In genomic region chr13:74349566-74350434, GRCm38 (mm10) we compare ENCODE assay signal across 8 mouse cellular contexts. TPM values are rescaled to one million over a fixed set of nuclear protein-coding genes. Genes with fewer than 3 reads are reported as not detected.
DNase-seq lines count a peak whose midpoint lies in the region; ATAC-seq and TF ChIP-seq lines count a peak whose summit lies in the region.

Gene Sdha, minus strand, starts transcription at chr13:74350280.
Gene Ccdc127, plus strand, starts transcription at chr13:74350309.

- peaks cover 6 to 27% of the 10 kb centered on the region in 2 experiments for H3K36me3 ChIP-seq in MEL (ENCODE audit: control insufficient read depth in 1 of 2, insufficient read depth in 2 of 2, low read length in 2 of 2)
- peaks cover 3% of the 10 kb centered on the region; the same call in 1 of the 2 replicates for H3K36me3 ChIP-seq in lung, embryonic 16.5 days (ENCODE audit: control insufficient read depth, insufficient read depth, low read length)

- H3K4me3 ChIP-seq in MEL (ENCODE audit: control insufficient read depth in 1 of 2, insufficient read depth in 1 of 2, low read depth in 2 of 2, low read length in 2 of 2), result peak within 1 kb of the TSS; percentile 69 to 97
- peak within 1 kb of the TSS; percentile 83 for H3K4me3 ChIP-seq in cerebellum, adult 2 months (replicated peaks; ENCODE audit: insufficient read depth, low read depth, low read length)
- peak within 1 kb of the TSS; percentile 91 for H3K4me3 ChIP-seq in lung, embryonic 16.5 days (ENCODE audit: low read length)

- H3K27me3 ChIP-seq in MEL (ENCODE audit: control insufficient read depth in 1 of 2, insufficient read depth in 2 of 2, low read length in 2 of 2), result no peaks in the 10 kb centered on the region
- no peaks in the 10 kb centered on the region for H3K27me3 ChIP-seq in cerebellum, adult 2 months (ENCODE audit: control insufficient read depth, insufficient read depth, low read length)
- H3K27me3 ChIP-seq in lung, embryonic 16.5 days (ENCODE audit: control insufficient read depth, insufficient read depth, low read depth, low read length), result no peaks in the 10 kb centered on the region

- DNase-seq in MEL (ENCODE audit: low read depth, low spot score), result peak; percentile 97
- DNase-seq in cerebellum, adult 2 months, result peak; percentile 96 to 98
- DNase-seq in forelimb bud, embryonic 11.5 days (ENCODE audit: low read depth, low spot score), result peak; percentile 97
- peak; percentile 80 for DNase-seq in layer of hippocampus, adult 9-10 months (ENCODE audit: low spot score)
- peak; percentile 97 for DNase-seq in ovary, postnatal 10 days (ENCODE audit: low spot score)
- peak; percentile 94 to 97 for DNase-seq in thymus, postnatal 10 days (ENCODE audit: low spot score in 2 of 2)

- TF ChIP-seq EP300 in MEL (IDR thresholded peaks at IDR 0.05; ENCODE audit: low read depth in 1 of 2, low read length in 2 of 2), result no peak

- H3K4me1 ChIP-seq in MEL (ENCODE audit: control insufficient read depth in 1 of 2, insufficient read depth in 2 of 2, low read length in 2 of 2), result peaks cover 3 to 11% of the 10 kb centered on the region in 2 experiments; a peak in 3 of 4 replicates
- no peaks in the 10 kb centered on the region; the same call in 1 of the 2 replicates for H3K4me1 ChIP-seq in cerebellum, adult 2 months (ENCODE audit: control insufficient read depth, insufficient read depth, low read length)
- peaks cover 16% of the 10 kb centered on the region for H3K4me1 ChIP-seq in lung, embryonic 16.5 days (replicated peaks; ENCODE audit: control insufficient read depth, insufficient read depth, low read length)

- under 1% methylated on average over 57 of the region's 57 CpGs for WGBS in cerebellum, adult 2 months
- WGBS in lung, embryonic 16.5 days, result under 1% methylated on average over 57 of the region's 57 CpGs

- H3K9me3 ChIP-seq in MEL (replicated peaks; ENCODE audit: insufficient read depth, low read length), result no peaks in the 10 kb centered on the region
- no peaks in the 10 kb centered on the region for H3K9me3 ChIP-seq in lung, embryonic 16.5 days (ENCODE audit: control insufficient read depth, low read length)

- no peak for TF ChIP-seq CTCF in MEL (IDR thresholded peaks at IDR 0.05 in 2 of 3, conservative IDR thresholded peaks at IDR 0.05 in 1 of 3; ENCODE audit: control insufficient read depth in 1 of 3, insufficient read depth in 1 of 3, low read depth in 2 of 3, low read length in 3 of 3, poor library complexity in 1 of 3, severe bottlenecking in 1 of 3)
- TF ChIP-seq CTCF in cerebellum, adult 2 months (IDR thresholded peaks at IDR 0.05; ENCODE audit: borderline replicate concordance, insufficient read depth, low read depth, low read length), result no peak

- no peak for TF ChIP-seq RAD21 in MEL (IDR thresholded peaks at IDR 0.05; ENCODE audit: low read depth, low read length)

- peak; percentile 94 to 98 for ATAC-seq in hematopoietic stem cell, adult 5-6 weeks (replicated peaks in 1 of 2; ENCODE audit: insufficient read depth in 1 of 2, low FRiP score in 2 of 2, low TSS enrichment in 1 of 2, low read depth in 1 of 2, poor library complexity in 2 of 2, severe bottlenecking in 2 of 2)
- peak; percentile 99 for ATAC-seq in lung, embryonic 16.5 days (ENCODE audit: low read depth)

- peak within 1 kb of the TSS; percentile 72 for H3K4me2 ChIP-seq in lung, embryonic 16.5 days (ENCODE audit: low read depth, low read length)

- H3K27ac ChIP-seq in MEL (ENCODE audit: control insufficient read depth, low read depth, low read length), result peak within 1 kb of the TSS; percentile 83
- H3K27ac ChIP-seq in cerebellum, adult 2 months (ENCODE audit: insufficient read depth, low read length), result peak within 1 kb of the TSS; percentile 89; the same call in 1 of the 2 replicates
- H3K27ac ChIP-seq in lung, embryonic 16.5 days (ENCODE audit: low read length), result peak within 1 kb of the TSS; percentile 73

- peak; percentile 81 to 94 for TF ChIP-seq POLR2A in MEL (IDR thresholded peaks at IDR 0.05; ENCODE audit: control insufficient read depth in 1 of 2, insufficient read depth in 1 of 2, low read depth in 1 of 2, low read length in 2 of 2, poor library complexity in 1 of 2)
- TF ChIP-seq POLR2A in cerebellum, adult 2 months (IDR thresholded peaks at IDR 0.05; ENCODE audit: borderline replicate concordance, insufficient read depth, low read length), result peak; percentile 96

- H3K79me2 ChIP-seq in MEL (ENCODE audit: control insufficient read depth, insufficient read depth, low read length, poor library complexity), result peaks cover 46% of the 10 kb centered on the region

- peak within 1 kb of the TSS; percentile 98 for H3K9ac ChIP-seq in MEL (ENCODE audit: control insufficient read depth, low read depth, low read length, poor library complexity, severe bottlenecking)
- H3K9ac ChIP-seq in lung, embryonic 16.5 days (ENCODE audit: low read length), result peak within 1 kb of the TSS; percentile 97

TF ChIP-seq in MEL, 35 proteins besides CTCF, POLR2A, EP300 and RAD21 (continues in another document):
- no peak for TF ChIP-seq UBTF (IDR thresholded peaks at IDR 0.05; ENCODE audit: borderline replicate concordance, insufficient read depth, low read depth, low read length)
- no peak for TF ChIP-seq ELF1 (IDR thresholded peaks at IDR 0.05; ENCODE audit: low read depth, low read length)
- TF ChIP-seq E2F4 (IDR thresholded peaks at IDR 0.05; ENCODE audit: borderline replicate concordance, low read depth, low read length), result no peak
- TF ChIP-seq POLR2AphosphoS2 (IDR thresholded peaks at IDR 0.05; ENCODE audit: low read length), result peak; percentile 62; the same call in 1 of the 2 replicates
- peak; percentile 61; the same call in 1 of the 2 replicates for TF ChIP-seq BHLHE40 (IDR thresholded peaks at IDR 0.05; ENCODE audit: borderline replicate concordance, low read depth, low read length)
- TF ChIP-seq MEF2A (IDR thresholded peaks at IDR 0.05; ENCODE audit: extremely low read depth, insufficient replicate concordance, low read depth, low read length, poor library complexity, severe bottlenecking), result no peak
- TF ChIP-seq MAZ (IDR thresholded peaks at IDR 0.05; ENCODE audit: low read depth, low read length), result no peak
- no peak for TF ChIP-seq CHD1 (IDR thresholded peaks at IDR 0.05; ENCODE audit: low read depth, low read length)
- TF ChIP-seq MYB (IDR thresholded peaks at IDR 0.05; ENCODE audit: low read depth, low read length), result no peak
- TF ChIP-seq MXI1 (IDR thresholded peaks at IDR 0.05; ENCODE audit: low read depth, low read length), result peak; percentile 74
- no peak for TF ChIP-seq POLR2AphosphoS5 (IDR thresholded peaks at IDR 0.05; ENCODE audit: borderline replicate concordance, low read depth, low read length)
- peak; percentile 60; the same call in 1 of the 2 replicates for TF ChIP-seq TBP (IDR thresholded peaks at IDR 0.05; ENCODE audit: low read depth, low read length)
- TF ChIP-seq ZNF384 (IDR thresholded peaks at IDR 0.05; ENCODE audit: low read depth, low read length), result no peak
- peak; percentile 98 for TF ChIP-seq NRF1 (IDR thresholded peaks at IDR 0.05; ENCODE audit: insufficient read depth, low read depth, low read length, poor library complexity, severe bottlenecking)
- no peak for TF ChIP-seq GATA1 (IDR thresholded peaks at IDR 0.05; ENCODE audit: low read depth, low read length)
- no peak for TF ChIP-seq MAX (IDR thresholded peaks at IDR 0.05; ENCODE audit: low read length)
- TF ChIP-seq RCOR1 (IDR thresholded peaks at IDR 0.05; ENCODE audit: low read depth, low read length), result no peak
- no peak for TF ChIP-seq ZKSCAN1 (IDR thresholded peaks at IDR 0.05; ENCODE audit: low read depth, low read length)
- TF ChIP-seq HCFC1 (IDR thresholded peaks at IDR 0.05; ENCODE audit: low read depth, low read length), result peak; percentile 80
- TF ChIP-seq SMC3 (IDR thresholded peaks at IDR 0.05; ENCODE audit: low read depth, low read length), result no peak
- no peak for TF ChIP-seq MAFK (IDR thresholded peaks at IDR 0.05; ENCODE audit: borderline replicate concordance, low read depth, low read length)
- peak; percentile 62; the same call in 1 of the 2 replicates for TF ChIP-seq SIN3A (IDR thresholded peaks at IDR 0.05; ENCODE audit: low read length)
- TF ChIP-seq TCF12 (IDR thresholded peaks at IDR 0.05; ENCODE audit: low read depth, low read length), result peak; percentile 48; the same call in 1 of the 2 replicates
- no peak for TF ChIP-seq JUND (IDR thresholded peaks at IDR 0.05; ENCODE audit: low read depth, low read length)
- no peak for TF ChIP-seq ZC3H11A (IDR thresholded peaks at IDR 0.05; ENCODE audit: low read depth, low read length)
- no peak for TF ChIP-seq USF2 (IDR thresholded peaks at IDR 0.05; ENCODE audit: borderline replicate concordance in 1 of 2, insufficient read depth in 1 of 2, low read depth in 1 of 2, low read length in 2 of 2)
- no peak for TF ChIP-seq GABPA (IDR thresholded peaks at IDR 0.05; ENCODE audit: low read depth, low read length)
- no peak for TF ChIP-seq CHD2 (IDR thresholded peaks at IDR 0.05; ENCODE audit: low read length)
- TF ChIP-seq ETS1 (IDR thresholded peaks at IDR 0.05; ENCODE audit: low read depth, low read length), result no peak
- no peak; the same call in 1 of the 2 replicates for TF ChIP-seq KAT2A (conservative IDR thresholded peaks at IDR 0.05; ENCODE audit: low read depth, low read length)
- TF ChIP-seq USF1 (IDR thresholded peaks at IDR 0.05; ENCODE audit: low read depth, low read length), result no peak
- peak; percentile 93 for TF ChIP-seq NELFE (IDR thresholded peaks at IDR 0.05; ENCODE audit: low read depth, low read length)
- TF ChIP-seq ZMIZ1 (IDR thresholded peaks at IDR 0.05; ENCODE audit: low read depth, low read length), result peak; percentile 57; the same call in 1 of the 2 replicates
- no peak for TF ChIP-seq TAL1 (IDR thresholded peaks at IDR 0.05; ENCODE audit: low read length)

RNA-seq across cellular contexts. Expression of gene Sdha, which starts in this region (rescaled TPM):
- 145 and 151 TPM in 2 replicates for total RNA-seq in MEL (2012; rRNA removed)
- 100 to 1,000 TPM in 1 of 2 experiments, 10 to 100 TPM in 1; 68.6 to 214 TPM for polyA plus RNA-seq in MEL (2012; ENCODE audit: insufficient read depth in 1 of 2, insufficient read length in 2 of 2, low read depth in 1 of 2, low replicate concordance in 2 of 2, missing spikeins in 1 of 2)
- polyA plus RNA-seq in cerebellum, adult 2 months (2012; rRNA removed), result 411 and 417 TPM in 2 replicates
- total RNA-seq in hematopoietic stem cell, adult 5-6 weeks (2017), result 274 and 421 TPM in 2 replicates
- polyA plus RNA-seq in lung, embryonic 16.5 days (2015; fragmentation: Nextera tagmentation; extraction: Ambion mirVana), result 254 and 283 TPM in 2 replicates

RNA-seq across cellular contexts. Expression of gene Ccdc127, which starts in this region (rescaled TPM):
- 28.7 and 33.6 TPM in 2 replicates for total RNA-seq in MEL (2012; rRNA removed)
- 10 to 100 TPM in 1 of 2 experiments, not detected in 1; 30.2 TPM for polyA plus RNA-seq in MEL (2012; ENCODE audit: insufficient read depth in 1 of 2, insufficient read length in 2 of 2, low read depth in 1 of 2, low replicate concordance in 2 of 2, missing spikeins in 1 of 2)
- 36.9 and 41.1 TPM in 2 replicates for polyA plus RNA-seq in cerebellum, adult 2 months (2012; rRNA removed)
- 45.0 and 64.3 TPM in 2 replicates for total RNA-seq in hematopoietic stem cell, adult 5-6 weeks (2017)
- 44.7 and 56.1 TPM in 2 replicates for polyA plus RNA-seq in lung, embryonic 16.5 days (2015; fragmentation: Nextera tagmentation; extraction: Ambion mirVana)

Comparison
In these comparisons a context has a peak if more than half of its experiments do, and no peak if none do; other contexts are left out.
1. Peak in every context shown above with its lines: DNase-seq, ATAC-seq, H3K4me3 ChIP-seq and H3K27ac ChIP-seq.